Mouse (Mus musculus): ENCODE measurements around the gene Gdpd1.
"Not testable (repeated sequence)": the region's sequence is repeated elsewhere in the genome, so short reads cannot be mapped to it uniquely, and the experiment has no call there.

Gdpd1 gene

DNA sequence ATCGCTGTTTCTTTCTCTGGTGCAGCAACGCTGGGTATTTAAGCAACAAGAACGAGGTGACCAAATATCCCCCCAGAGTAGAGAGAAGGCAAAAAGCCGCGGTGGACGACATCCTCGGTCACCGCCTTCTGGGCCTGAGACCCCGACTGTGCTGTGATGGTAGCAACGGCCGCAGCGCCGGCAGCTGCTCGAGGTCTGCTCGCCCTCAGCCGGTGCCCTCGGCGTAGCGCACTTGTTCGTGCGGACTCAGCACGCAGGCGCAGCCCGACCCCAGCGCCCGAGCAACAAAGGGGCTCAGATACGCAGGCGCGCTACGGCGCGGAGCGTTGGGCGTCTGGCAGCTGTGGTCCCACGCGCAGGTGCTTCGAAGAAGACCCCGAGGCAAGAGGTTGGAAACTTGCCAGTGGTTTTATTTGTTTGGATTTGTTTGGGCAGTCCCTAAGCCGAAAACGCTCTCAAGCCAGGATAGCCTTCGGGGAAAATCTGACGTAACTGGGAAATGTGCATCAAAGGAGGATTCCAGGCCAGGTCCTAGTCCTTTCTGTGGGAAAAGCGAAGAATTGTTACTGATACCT lies at the start of gene Gdpd1:
TSS of gene Gdpd1 (minus strand) at position 197 of the 575 bp plus-strand sequence.
- peak; percentile 64 for DNase-seq

DNA sequence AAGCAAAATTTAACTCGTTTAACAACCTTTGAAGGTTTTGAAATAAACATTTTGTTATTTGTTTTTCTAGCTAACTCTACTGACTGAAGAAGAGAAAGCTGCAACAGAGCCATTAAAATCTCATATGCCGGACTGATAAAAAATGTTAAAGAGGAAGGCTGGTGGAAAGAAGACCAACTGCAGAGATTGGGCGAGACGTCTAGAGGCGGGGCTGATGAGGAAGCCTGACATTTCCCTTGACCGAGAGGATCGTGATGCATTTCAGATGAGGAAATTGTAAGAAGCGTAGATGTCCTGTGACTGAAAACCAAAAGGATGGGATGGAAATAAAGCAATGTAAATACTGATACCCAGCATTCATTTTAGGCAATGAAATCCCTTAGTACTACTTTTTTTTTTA lies 48.0 kb upstream of the Gdpd1 start:
- no peak for DNase-seq

GRCm38 (mm10) chr11:87110172-87110909 lies 36.5 kb upstream of the Gdpd1 start:
- DNase-seq = no peak

DNA sequence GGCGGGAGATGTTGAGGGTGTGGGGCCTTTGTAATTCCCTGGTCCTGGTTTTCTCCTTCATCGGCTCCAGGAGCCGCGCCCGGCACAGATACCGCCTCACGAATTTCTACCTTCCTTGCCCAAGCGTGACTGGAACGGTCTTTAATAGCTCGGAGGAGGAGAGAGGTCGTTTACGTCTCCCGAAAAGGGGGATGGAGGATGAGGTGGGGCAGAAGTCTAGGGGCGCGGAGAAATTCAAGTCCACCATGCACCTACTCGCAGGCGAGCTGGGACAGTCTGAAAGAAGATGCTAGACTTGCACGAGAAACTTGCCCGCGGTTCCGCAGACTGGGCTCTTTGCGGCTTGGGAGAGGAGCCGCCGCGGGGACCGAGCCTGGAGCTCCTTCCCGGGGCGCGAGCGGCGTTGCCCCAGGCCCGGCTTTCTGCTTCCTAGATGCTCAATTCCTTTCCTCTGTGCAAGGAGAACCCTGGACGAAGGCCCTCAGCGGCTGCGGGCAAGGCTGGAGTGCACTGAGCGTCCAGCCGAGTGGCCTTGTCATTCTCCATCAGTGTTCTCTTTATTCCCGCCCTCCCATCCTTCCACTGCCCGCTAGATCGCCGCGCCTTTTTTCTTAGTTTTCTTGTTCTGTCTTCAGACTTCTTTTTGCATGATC lies 35.8 kb upstream of the Gdpd1 start:
- DNase-seq = no peak

- DNase-seq = peak; percentile 100
Observed at GRCm38 (mm10) chr11:87108755-87109518, 35.1 kb upstream of the Gdpd1 start, which contains the start of gene Ska2. TSS of gene Ska2 (plus strand) at chr11:87109234.

- DNase-seq = no peak
Observed at GRCm38 (mm10) chr11:87108409-87108754, 34.5 kb upstream of the Gdpd1 start, which contains the start of gene Prr11. TSS of gene Prr11 (minus strand) at chr11:87108708.

DNA sequence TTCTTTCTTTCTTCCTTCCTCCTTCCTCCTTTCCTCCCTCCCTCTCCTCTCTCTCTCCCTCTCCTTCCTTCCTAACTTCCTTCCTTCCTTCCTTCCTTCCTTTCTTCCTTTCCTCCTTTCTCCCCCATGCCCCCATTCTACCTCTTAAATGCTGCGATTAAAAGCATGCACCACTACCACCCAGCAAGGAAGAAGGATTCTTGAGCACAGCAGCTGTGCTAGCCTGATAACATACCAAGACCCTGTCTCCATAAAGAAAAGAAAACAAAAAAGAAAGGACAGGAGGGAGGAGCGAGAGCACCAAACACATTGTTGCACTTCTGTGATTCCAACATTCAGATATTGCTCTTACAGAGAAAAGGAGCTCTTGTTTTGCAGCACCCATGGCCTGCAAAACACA lies 13.3 kb upstream of the Gdpd1 start:
- no peak for DNase-seq

- peak; percentile 69 for DNase-seq
Observed at GRCm38 (mm10) chr11:87086290-87086984, 12.6 kb upstream of the Gdpd1 start, which contains the start of gene Smg8. TSS of gene Smg8 (minus strand) at chr11:87086774.

DNA sequence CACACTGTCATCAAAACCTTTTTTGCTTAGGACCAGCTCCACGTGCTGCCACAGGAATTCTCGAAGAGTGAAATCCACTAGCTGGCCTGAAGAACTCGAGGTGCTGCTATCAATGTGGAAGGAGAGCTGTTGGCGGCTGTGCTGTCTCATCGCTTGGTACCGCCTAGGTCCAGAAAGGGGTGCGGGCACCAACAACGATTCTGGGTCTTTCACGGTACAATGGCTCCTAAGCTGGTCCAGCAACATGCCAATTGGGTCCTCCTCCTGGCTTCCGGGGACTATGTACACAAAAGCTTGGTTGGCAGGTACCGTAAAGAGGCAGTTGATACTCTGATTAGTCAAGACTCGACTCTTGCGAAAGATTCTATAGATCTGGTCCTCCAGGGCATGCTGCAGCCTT lies 11.6 kb upstream of the Gdpd1 start:
- no peak for DNase-seq

- DNase-seq = no peak
Observed at GRCm38 (mm10) chr11:87083712-87084111, 9.8 kb upstream of the Gdpd1 start.

GRCm38 (mm10) chr11:87073343-87073865 lies 458 bp downstream of the Gdpd1 start:
- peak; percentile 43 for DNase-seq

- DNase-seq = no peak
Observed at GRCm38 (mm10) chr11:87062087-87062486, 11.8 kb downstream of the Gdpd1 start.

DNA sequence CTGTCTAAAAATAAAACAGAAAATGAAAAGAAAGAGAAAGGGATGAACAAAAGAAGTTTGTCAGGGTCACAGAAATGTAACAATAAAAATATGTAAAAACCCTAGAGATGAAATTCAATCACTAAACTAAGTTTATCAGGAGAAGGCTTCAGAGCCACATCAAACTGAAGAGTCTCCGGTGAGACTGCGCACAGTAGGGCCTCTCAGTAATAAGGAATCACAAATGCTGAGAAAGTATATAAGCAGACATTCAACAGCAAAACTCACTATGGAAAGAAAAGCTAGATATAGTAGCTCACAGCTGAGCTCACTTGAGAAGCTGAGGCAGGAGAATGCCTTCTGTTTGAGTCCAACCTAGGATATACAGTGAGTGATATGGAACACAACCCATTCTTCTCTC lies 13.5 kb downstream of the Gdpd1 start:
- DNase-seq = no peak

DNA sequence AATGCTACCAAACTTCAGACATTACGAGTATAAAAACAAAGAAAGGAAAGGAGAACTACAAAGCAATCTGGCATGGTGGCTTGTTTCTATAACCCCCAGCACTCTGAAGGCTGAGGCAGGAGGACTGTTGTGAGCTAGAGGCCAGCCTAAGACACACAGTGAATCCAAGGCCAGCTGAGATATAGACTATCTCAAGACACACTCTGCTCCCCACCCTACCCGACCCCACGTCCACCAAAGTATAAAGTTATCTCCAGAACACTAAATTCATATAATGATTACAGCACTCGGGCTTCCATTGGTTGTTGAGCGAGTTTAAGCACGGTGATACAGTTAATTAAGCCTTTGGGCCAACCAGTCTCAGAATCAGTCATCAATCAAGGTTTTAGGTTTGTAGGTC lies 17.6 kb downstream of the Gdpd1 start:
- DNase-seq = no peak

GRCm38 (mm10) chr11:87048900-87049299 lies 25.0 kb downstream of the Gdpd1 start:
- DNase-seq = not testable (repeated sequence)

DNA sequence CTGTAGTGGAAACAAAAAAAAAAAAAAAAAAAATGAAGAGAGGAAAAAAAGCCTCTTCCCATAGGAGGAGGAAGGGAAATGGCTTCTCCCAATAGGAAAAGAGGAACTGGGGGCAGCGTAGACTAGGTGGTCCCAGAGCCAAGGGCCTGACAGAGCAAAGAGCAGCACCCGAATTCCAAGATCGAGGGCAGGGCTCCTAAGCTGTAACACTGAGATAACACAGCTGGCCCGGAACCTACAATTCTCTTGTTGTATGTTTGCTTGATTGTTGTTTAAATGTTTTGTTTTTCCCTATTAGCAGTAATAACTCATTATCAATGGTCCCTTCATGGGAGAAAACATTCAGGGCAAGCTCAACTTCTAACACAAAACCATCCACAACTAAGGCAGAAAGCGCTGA lies 26.9 kb downstream of the Gdpd1 start:
- DNase-seq = no peak

- DNase-seq = no peak
Observed at GRCm38 (mm10) chr11:87043052-87043451, 30.8 kb downstream of the Gdpd1 start.

GRCm38 (mm10) chr11:87039307-87039963 lies 34.4 kb downstream of the Gdpd1 start:
- no peak for DNase-seq

DNA sequence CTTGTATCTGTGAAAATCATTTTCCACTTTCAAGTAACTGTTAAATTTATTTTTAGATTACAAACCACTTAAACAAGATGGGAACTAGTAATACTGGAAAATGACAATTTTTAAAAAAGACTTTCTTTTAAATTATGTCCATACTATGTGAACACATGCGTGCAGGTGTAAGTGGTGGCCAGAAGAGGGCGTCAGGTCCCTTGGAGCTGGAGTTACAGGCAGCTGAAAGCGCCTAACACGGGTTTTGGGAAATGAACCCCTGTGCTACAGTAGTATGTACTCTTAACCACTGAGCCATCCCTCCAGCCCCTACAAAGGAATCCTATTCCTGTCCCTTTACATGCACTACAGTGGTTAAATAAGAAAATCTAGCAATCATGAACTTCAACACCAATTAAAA lies 37.7 kb downstream of the Gdpd1 start:
- no peak for DNase-seq

DNA sequence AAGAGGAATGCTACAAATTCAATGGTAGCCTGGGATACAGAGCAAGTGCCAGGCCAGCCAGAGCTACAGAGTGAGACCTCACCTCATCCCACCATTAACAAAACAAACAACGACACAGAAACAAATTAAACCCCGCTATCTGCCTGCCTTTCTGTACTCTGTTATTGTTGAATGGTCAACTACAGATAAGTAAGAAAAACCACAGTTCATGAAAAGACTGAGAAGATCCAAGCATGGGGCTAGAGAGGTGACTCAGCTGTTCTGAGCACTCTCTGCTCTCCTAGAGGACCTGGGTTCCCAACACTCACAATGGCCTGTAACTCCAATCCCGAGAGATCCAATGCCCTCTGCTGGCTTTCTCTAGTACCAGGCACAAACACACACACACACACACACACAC lies 45.6 kb downstream of the Gdpd1 start:
- DNase-seq = no peak

DNA sequence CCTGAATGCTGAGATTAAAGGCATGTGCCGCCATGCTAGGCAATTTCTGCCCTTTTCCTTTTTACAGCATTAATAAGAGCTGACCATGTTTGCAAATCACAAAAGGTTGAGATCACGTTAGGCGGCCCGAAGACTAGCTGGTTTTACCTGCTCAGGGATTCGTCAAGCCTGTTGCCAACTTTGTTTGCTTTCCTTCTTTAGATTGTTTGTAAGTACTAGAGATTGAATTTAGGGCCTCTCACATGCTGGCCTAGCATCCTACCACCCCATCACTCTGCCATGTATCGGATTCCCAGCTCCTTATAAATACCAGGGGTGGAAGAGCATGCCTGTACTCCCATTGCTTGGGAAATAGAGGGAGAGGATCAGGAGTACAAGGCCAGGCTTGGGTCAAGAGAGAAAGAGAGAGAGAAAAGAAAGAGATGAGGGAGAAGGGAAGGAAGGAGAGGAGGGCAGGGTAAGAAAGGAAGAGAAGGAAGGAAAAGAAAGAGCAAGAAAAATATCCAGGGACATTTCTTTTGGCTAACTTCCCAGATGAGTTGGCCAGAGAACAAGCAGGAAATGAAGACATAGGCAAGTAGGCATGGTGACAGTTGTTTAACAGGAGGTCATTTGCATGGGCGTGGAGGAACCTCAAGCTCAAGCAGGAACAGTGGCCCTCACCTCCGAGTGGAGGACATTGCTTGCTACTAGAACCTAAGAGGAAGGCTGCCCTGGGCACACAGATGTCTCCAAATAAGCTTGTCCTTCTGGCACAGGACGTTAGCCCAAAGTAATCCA lies 47.6 kb downstream of the Gdpd1 start:
- DNase-seq = no peak

All from kidney, adult 11 months (tissue).